In the genomic region with DNA sequence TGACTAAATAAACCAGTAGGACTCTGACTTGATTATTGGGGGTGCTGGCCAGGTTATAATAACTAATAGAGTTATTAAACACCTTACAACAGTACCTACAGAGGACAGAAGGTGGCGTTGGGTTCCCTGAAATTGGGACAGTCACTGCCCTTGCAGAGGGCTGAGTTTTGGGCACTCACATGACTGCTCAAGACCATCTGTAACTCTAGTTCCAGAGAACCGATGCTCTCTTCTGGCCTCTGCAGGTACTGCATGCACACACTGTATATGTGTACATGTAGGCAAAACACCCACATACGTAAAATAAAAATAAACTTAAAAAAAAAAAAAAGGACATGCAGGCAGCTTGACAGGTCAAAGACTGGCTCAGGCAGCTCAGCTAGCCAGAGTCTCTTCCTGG, we compare ENCODE assay signal across 9 mouse cellular contexts. TPM values are rescaled to one million over a fixed set of nuclear protein-coding genes. Genes with fewer than 3 reads are reported as not detected.
DNase-seq lines count a peak whose midpoint lies in the region; ATAC-seq and TF ChIP-seq lines count a peak whose summit lies in the region.
"Had no signal": no experiment of that assay in that cellular context is flagged by ENCODE, and none has a peak within 500 bp of the region (broad histone marks: within the 10 kb centered on the region; RNA-seq: fewer than 3 reads in every experiment).

No protein-coding gene starts in this region.

- no peak for DNase-seq in layer of hippocampus, adult 2 months (ENCODE audit: low spot score in 2 of 2)
- DNase-seq in layer of hippocampus, adult 18-20 months (ENCODE audit: low spot score in 2 of 2) = no peak
- DNase-seq in Patski (ENCODE audit: low read depth, low spot score) = no peak
- DNase-seq in lung, postnatal 0 days (ENCODE audit: low spot score) = peak; percentile 50
- DNase-seq in thymus, postnatal 10 days (ENCODE audit: low spot score in 2 of 2) = peak; percentile 32 to 48
- DNase-seq in layer of hippocampus, postnatal 10 days (ENCODE audit: low spot score in 2 of 2) = no peak

- peak; percentile 83 for ATAC-seq in Patski
- peak; percentile 89 for ATAC-seq in erythroblast, adult 5-6 weeks (replicated peaks; ENCODE audit: low FRiP score, poor library complexity, severe bottlenecking)
- ATAC-seq in lung, postnatal 0 days = peak; percentile 25; the same call in 1 of the 2 replicates

- peak; percentile 61 for TF ChIP-seq CTCF in layer of hippocampus, adult 2 months (conservative IDR thresholded peaks at IDR 0.05)
- no peak for TF ChIP-seq CTCF in Patski (IDR thresholded peaks at IDR 0.05)
- TF ChIP-seq CTCF in lung, postnatal 0 days (IDR thresholded peaks at IDR 0.05) = peak; percentile 66

- in situ Hi-C loops in Patski (cut with MboI; ENCODE audit: low pct_unique_long_range_greater_than_20kb) = no loop called here

- no peak overlapping the region for H3K4me2 ChIP-seq in lung, postnatal 0 days (replicated peaks; ENCODE audit: low read depth, low read length)
- H3K4me2 ChIP-seq: embryonic facial prominence, embryonic 12.5 days; liver, embryonic 15.5 days had no signal

- no peak overlapping the region for H3K9ac ChIP-seq in lung, postnatal 0 days (replicated peaks; ENCODE audit: low read depth)
- H3K9ac ChIP-seq: embryonic facial prominence, embryonic 12.5 days; liver, embryonic 15.5 days had no signal

- WGBS in lung, postnatal 0 days = 66% methylated on average over 3 of the region's 3 CpGs

- no peak overlapping the region for H3K27ac ChIP-seq in layer of hippocampus, adult 2 months
- H3K27ac ChIP-seq in lung, postnatal 0 days (ENCODE audit: low read length) = no peak overlapping the region
- H3K27ac ChIP-seq: embryonic facial prominence, embryonic 12.5 days; liver, embryonic 15.5 days had no signal

- no peaks in the 10 kb centered on the region; the same call in 1 of the 2 replicates for H3K36me3 ChIP-seq in lung, postnatal 0 days (ENCODE audit: insufficient read depth, low read length)
- H3K36me3 ChIP-seq: embryonic facial prominence, embryonic 12.5 days; liver, embryonic 15.5 days had no signal

- peaks cover 4% of the 10 kb centered on the region for H3K27me3 ChIP-seq in Patski
- no peaks in the 10 kb centered on the region for H3K27me3 ChIP-seq in lung, postnatal 0 days (replicated peaks; ENCODE audit: insufficient read depth, low read length)
- H3K27me3 ChIP-seq: embryonic facial prominence, embryonic 12.5 days; liver, embryonic 15.5 days had no signal

- CTCF ChIA-PET in Patski (lab: Charles Lee) = interaction anchor here (1.4 kb wide), 1 partner anchor 9 kb away, joined by 4 read pairs; no protein-coding TSS in a partner anchor

- no peaks in the 10 kb centered on the region for H3K9me3 ChIP-seq in lung, postnatal 0 days (ENCODE audit: low read length)
- H3K9me3 ChIP-seq: embryonic facial prominence, embryonic 12.5 days; liver, embryonic 15.5 days had no signal

- no peaks in the 10 kb centered on the region for H3K4me1 ChIP-seq in lung, postnatal 0 days (ENCODE audit: insufficient read depth, low read depth, low read length)
- H3K4me1 ChIP-seq: embryonic facial prominence, embryonic 12.5 days; liver, embryonic 15.5 days had no signal

- no peak overlapping the region for H3K4me3 ChIP-seq in layer of hippocampus, adult 2 months
- no peak overlapping the region for H3K4me3 ChIP-seq in lung, postnatal 0 days (ENCODE audit: low read depth, low read length)
- H3K4me3 ChIP-seq: embryonic facial prominence, embryonic 12.5 days; liver, embryonic 15.5 days had no signal

- POLR2A ChIA-PET in Patski (lab: Charles Lee) = no interaction called here

- no peak for TF ChIP-seq EP300 in lung, postnatal 0 days (IDR thresholded peaks at IDR 0.05)

RNA-seq across cellular contexts. Expression of a gene that starts 19.1 kb away (rescaled TPM):
- 10 to 100 TPM; 38.4 to 44.7 TPM for total RNA-seq in layer of hippocampus, adult 2 months (2021)
- 10 to 100 TPM; 39.7 to 42.1 TPM for total RNA-seq in layer of hippocampus, adult 18-20 months (2021)
- polyA plus RNA-seq in Patski (2021) = 54.0 TPM
- 27.9 and 44.9 TPM in 2 replicates for total RNA-seq in erythroblast, adult 5-6 weeks (2015; ENCODE audit: low replicate concordance)
- 66.5 TPM in 2 replicates for total RNA-seq in erythroblast, adult 5-6 weeks (2017; ENCODE audit: low replicate concordance)
- 16.4 and 20.5 TPM in 2 replicates for polyA plus RNA-seq in lung, postnatal 0 days (2015; fragmentation: Nextera tagmentation; extraction: Ambion mirVana)
- 10 to 100 TPM; 38.8 to 45.4 TPM for total RNA-seq in layer of hippocampus, postnatal 10 days (2021)

Comparison
In these comparisons a context has a peak if more than half of its experiments do, and no peak if none do; other contexts are left out.
1. DNase-seq: peak in lung, postnatal 0 days (single experiment) and thymus, postnatal 10 days (2 of 2); none in layer of hippocampus, adult 2 months (0 of 2), layer of hippocampus, adult 18-20 months (0 of 2), Patski (single experiment) and layer of hippocampus, postnatal 10 days (0 of 2).
2. ATAC-seq: peak in every context shown above with its lines; median percentile 89 in erythroblast, adult 5-6 weeks; 83 in Patski; 25 in lung, postnatal 0 days.